ENCODE assay signal across 21 mouse cellular contexts in the genomic region with DNA sequence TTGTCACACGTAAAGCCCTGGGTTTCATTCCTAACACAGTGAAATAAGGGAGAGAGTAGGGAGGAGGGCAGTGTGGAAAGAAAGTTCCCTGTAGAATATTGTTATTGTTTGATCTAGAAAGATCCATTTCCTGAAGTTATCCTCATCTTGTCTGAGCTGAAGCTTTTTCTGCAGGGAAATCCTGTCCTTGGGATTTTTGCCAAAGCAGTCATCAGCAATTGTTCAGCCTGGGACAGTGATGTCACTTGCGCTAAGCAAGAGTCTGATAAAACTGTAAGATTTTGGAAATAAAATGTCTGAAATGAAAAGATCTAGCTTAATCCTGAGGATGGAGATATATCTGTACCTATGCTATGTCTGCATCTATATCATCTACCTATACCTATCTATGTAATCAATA. TPM values are rescaled to one million over a fixed set of nuclear protein-coding genes. Genes with fewer than 3 reads are reported as not detected.
"Had no signal": no experiment of that assay in that cellular context is flagged by ENCODE, and none has a peak within 500 bp of the region (broad histone marks: within the 10 kb centered on the region; RNA-seq: fewer than 3 reads in every experiment).

No protein-coding gene starts in this region.

- DNase-seq: retina, postnatal 1 day; right cerebral cortex, adult 18-20 months; right cerebral cortex, postnatal 14 days; right cerebral cortex, postnatal 25 days; right cerebral cortex, postnatal 4 days; spleen, adult 18-20 months; thymus, adult 18-20 months; thymus, adult 2 months; thymus, postnatal 14 days; thymus, postnatal 25 days; thymus, postnatal 36 days; thymus, postnatal 4 days had no signal

- H3K9me3 ChIP-seq: neural tube, embryonic 15.5 days; stomach, embryonic 15.5 days had no signal

- H3K9ac ChIP-seq: neural tube, embryonic 15.5 days; stomach, embryonic 15.5 days had no signal

- H3K4me1 ChIP-seq: neural tube, embryonic 15.5 days; stomach, embryonic 15.5 days had no signal

- H3K4me3 ChIP-seq: neural tube, embryonic 15.5 days; stomach, embryonic 15.5 days had no signal

- H3K36me3 ChIP-seq: neural tube, embryonic 15.5 days; stomach, embryonic 15.5 days had no signal

- H3K27me3 ChIP-seq: neural tube, embryonic 15.5 days; stomach, embryonic 15.5 days had no signal

- H3K27ac ChIP-seq: neural tube, embryonic 15.5 days; stomach, embryonic 15.5 days; stomach, postnatal 0 days had no signal

- H3K4me2 ChIP-seq: neural tube, embryonic 15.5 days; stomach, embryonic 15.5 days had no signal

RNA-seq across cellular contexts. Expression of gene Tgm6, which starts 41.8 kb away (rescaled TPM):
- total RNA-seq: neutrophil, adult 5-6 weeks had no signal
- polyA plus RNA-seq: small intestine, adult 2 months; spleen, adult 2 months; stomach, embryonic 14.5 days; stomach, embryonic 15.5 days; stomach, embryonic 16.5 days; stomach, postnatal 0 days; thymus, postnatal 0 days had no signal

RNA-seq across cellular contexts. Expression of gene Tgm3, which starts 58.2 kb away (rescaled TPM):
- polyA plus RNA-seq: neural tube, embryonic 15.5 days; small intestine, adult 2 months had no signal
